Mouse (Mus musculus) G1E (cell line): Measurements from ENCODE around the gene Zfp867. TPM values are rescaled to one million over a fixed set of nuclear protein-coding genes. Genes with fewer than 3 reads are reported as not detected.

Experiments used
- ATAC-seq: 2 replicates; pipeline ENCODE4 v1.8.0; 2016; ENCODE audit warnings: mild to moderate bottlenecking; ENCODE audit not compliant: insufficient number of reproducible peaks, poor library complexity, low FRiP score, severe bottlenecking; ENCODE audit errors: extremely low read depth
- DNase-seq: peaks from one replicate; pipeline ENCODE4 v3.0.0; 2012; ENCODE audit warnings: low spot score
- H3K27me3 ChIP-seq: 2 replicates; pipeline ENCODE4 v1.6.1; 2012; ENCODE audit warnings: mild to moderate bottlenecking, low read length, inconsistent platforms; ENCODE audit not compliant: insufficient read depth
- H3K36me3 ChIP-seq: replicated peaks from 2 replicates; pipeline ENCODE3; 2012; ENCODE audit warnings: mild to moderate bottlenecking, inconsistent platforms
- H3K4me1 ChIP-seq: 2 replicates; pipeline ENCODE4 v1.6.1; 2012; ENCODE audit warnings: low read depth, low read length, inconsistent platforms, mixed read lengths; ENCODE audit not compliant: insufficient read depth
- H3K4me3 ChIP-seq: 2 replicates; pipeline ENCODE4 v1.5.1; 2012; ENCODE audit warnings: low read depth, mild to moderate bottlenecking, inconsistent platforms, low read length, moderate library complexity, mixed read lengths
- H3K9me3 ChIP-seq: replicated peaks from 2 replicates; pipeline ENCODE4 v1.6.1; 2012; ENCODE audit warnings: inconsistent platforms
- CTCF ChIP-seq: IDR thresholded peaks from 2 replicates; pipeline ENCODE4 v1.5.1; 2012; ENCODE audit warnings: low read depth, low read length, inconsistent platforms, mixed read lengths
- GATA1 ChIP-seq: IDR thresholded peaks from 2 replicates; pipeline ENCODE4 v1.6.1; 2012; ENCODE audit warnings: borderline replicate concordance, low read length, inconsistent platforms, mixed read lengths
- GATA2 ChIP-seq: IDR thresholded peaks from 2 replicates; pipeline ENCODE4 v1.6.1; 2012; ENCODE audit warnings: low read depth, low read length, inconsistent platforms, borderline replicate concordance
- POLR2AphosphoS5 ChIP-seq: IDR thresholded peaks from 2 replicates; pipeline ENCODE4 v1.6.1; 2012; ENCODE audit warnings: low read depth, low read length, inconsistent platforms; ENCODE audit not compliant: insufficient replicate concordance
- TAL1 ChIP-seq: conservative IDR thresholded peaks from 2 replicates; pipeline ENCODE4 v1.6.1; 2012; ENCODE audit warnings: low read depth, low read length, inconsistent platforms, mixed read lengths
- polyA plus RNA-seq: library from polyadenylated mRNA; stranded (reverse); fragments of >175 nt; gene quantifications from 2 replicates; pipeline ENCODE4 v1.2.3, GENCODE M21; 2012
- total RNA-seq, 2 experiments: library from RNA; stranded (forward) in 1 of 2; stranded (reverse) in 1 of 2; fragments of 200-1000 nt in 1 of 2; fragments of >200 nt in 1 of 2; fragmentation: Nextera tagmentation in 1 of 2; gene quantifications; 2 replicates each; pipeline ENCODE4 v1.2.3; 2014 to 2017

The Zfp867 gene
- total and polyA plus RNA-seq, 3 experiments, result 0.07 to 4.5 (median 4.2) TPM

DNA sequence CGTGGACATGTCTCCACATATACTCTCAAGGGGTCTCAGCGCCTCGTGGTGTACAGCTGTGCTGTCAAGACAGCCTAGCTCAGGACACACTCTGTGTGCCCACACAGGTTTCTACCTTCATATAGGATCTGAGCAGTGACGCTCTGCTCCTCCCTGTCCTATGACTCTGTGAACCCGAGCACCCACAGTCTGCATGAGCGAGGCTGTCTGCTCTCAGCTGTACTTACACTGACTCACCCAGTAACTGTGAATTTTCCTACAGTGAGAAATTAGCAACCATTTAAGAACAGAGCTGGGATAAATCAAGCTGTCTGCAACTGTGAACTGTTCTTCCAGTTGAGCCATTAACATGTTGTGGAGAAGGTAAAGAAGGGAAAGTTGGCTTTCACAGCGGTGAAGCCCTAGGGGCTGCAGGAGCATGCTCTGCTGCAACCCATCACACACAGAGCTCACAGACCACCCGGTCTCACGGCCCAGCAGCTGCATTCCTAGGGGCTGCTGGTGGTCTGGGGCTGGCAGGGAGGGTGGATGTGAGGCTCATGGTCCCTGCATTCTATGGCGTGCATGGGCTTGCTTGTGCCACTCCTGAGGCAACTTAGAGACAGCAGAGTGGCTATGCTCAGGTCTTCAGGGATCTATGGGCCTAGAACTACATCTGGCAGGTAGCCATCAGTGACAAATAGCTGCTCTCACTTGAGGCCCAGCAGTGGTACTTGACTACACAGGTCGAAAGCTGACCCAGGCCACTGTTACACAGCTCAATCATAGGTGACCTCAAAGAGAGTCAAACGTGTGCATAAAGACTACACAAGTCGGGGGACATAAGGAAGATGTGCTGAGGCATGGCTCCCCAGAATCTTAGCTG lies 59.0 kb downstream of the Zfp867 start:
- no peak for TF ChIP-seq TAL1
- TF ChIP-seq POLR2AphosphoS5, result no peak
- TF ChIP-seq CTCF, result no peak
- TF ChIP-seq GATA2, result no peak
- TF ChIP-seq GATA1, result no peak
- Histone ChIP-seq H3K27me3 (no peaks in the 10 kb centered on the region), H3K4me3 (no peak overlapping the region; the same call in 1 of the 2 replicates), H3K36me3 (peaks cover 66% of the 10 kb centered on the region), H3K9me3 (no peaks in the 10 kb centered on the region), H3K4me1 (peaks cover 5% of the 10 kb centered on the region)
- ATAC-seq, result no peak
- DNase-seq, result no peak

DNA sequence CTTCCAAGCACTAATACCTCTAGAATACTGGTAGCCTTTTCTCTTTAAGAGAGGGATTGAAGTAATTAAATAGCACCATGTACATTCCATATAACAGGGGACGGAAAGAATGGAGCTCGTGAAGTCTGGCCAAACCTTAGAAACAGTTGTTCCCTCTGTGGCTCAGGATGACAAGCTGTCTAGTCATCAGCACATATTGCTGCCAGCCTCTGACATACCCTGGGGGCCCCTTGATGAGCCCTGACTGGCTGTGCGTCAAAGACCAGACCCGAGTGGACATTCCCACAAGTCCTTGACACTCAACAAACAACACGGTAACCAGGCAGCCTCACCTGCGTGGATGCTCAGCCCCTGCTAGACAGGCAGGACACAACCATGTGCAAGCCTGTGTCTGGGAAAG lies 60.2 kb downstream of the Zfp867 start:
- Histone ChIP-seq H3K27me3 (no peaks in the 10 kb centered on the region), H3K36me3 (peaks cover 72% of the 10 kb centered on the region), H3K4me3 (no peak overlapping the region), H3K4me1 (peaks cover 4% of the 10 kb centered on the region), H3K9me3 (no peaks in the 10 kb centered on the region)
- no peak for DNase-seq
- ATAC-seq, result no peak
- no peak for TF ChIP-seq POLR2AphosphoS5
- TF ChIP-seq TAL1, result no peak
- TF ChIP-seq GATA1, result no peak
- no peak for TF ChIP-seq GATA2
- TF ChIP-seq CTCF, result no peak

Other genes with a start within 250 kb of the Zfp867 start
- gene Arf1, start 244.2 kb downstream of the Zfp867 start, total RNA-seq (2014; fragmentation: Nextera tagmentation), result 216 and 232 TPM in 2 replicates
- 308 and 319 TPM in 2 replicates for gene Arf1, start 244.2 kb downstream of the Zfp867 start, total RNA-seq (2017)
- 159 and 175 TPM in 2 replicates for gene Arf1, start 244.2 kb downstream of the Zfp867 start, polyA plus RNA-seq
- gene Wnt3a, start 181.7 kb downstream of the Zfp867 start, total RNA-seq (2014; fragmentation: Nextera tagmentation), result not detected in 2 replicates
- gene Wnt3a, start 181.7 kb downstream of the Zfp867 start, total RNA-seq (2017), result 0.06 TPM in 1 of 2 replicates, not detected in the other
- gene Wnt3a, start 181.7 kb downstream of the Zfp867 start, polyA plus RNA-seq, result not detected in 2 replicates
- gene Wnt9a, start 165.5 kb downstream of the Zfp867 start, total RNA-seq (2014; fragmentation: Nextera tagmentation), result not detected in 2 replicates
- 0.05 and 0.06 TPM in 2 replicates for gene Wnt9a, start 165.5 kb downstream of the Zfp867 start, total RNA-seq (2017)
- gene Wnt9a, start 165.5 kb downstream of the Zfp867 start, polyA plus RNA-seq, result not detected in 2 replicates
- gene Prss38, start 96.8 kb downstream of the Zfp867 start, total RNA-seq (2014; fragmentation: Nextera tagmentation), result 0.68 TPM in 1 of 2 replicates, not detected in the other
- gene Prss38, start 96.8 kb downstream of the Zfp867 start, total RNA-seq (2017), result not detected in 2 replicates
- gene Prss38, start 96.8 kb downstream of the Zfp867 start, polyA plus RNA-seq, result not detected in 2 replicates
- 11.7 and 14.8 TPM in 2 replicates for gene Jmjd4, start 22.4 kb downstream of the Zfp867 start, total RNA-seq (2014; fragmentation: Nextera tagmentation)
- 10.7 and 12.9 TPM in 2 replicates for gene Jmjd4, start 22.4 kb downstream of the Zfp867 start, total RNA-seq (2017)
- 7.4 and 8.4 TPM in 2 replicates for gene Jmjd4, start 22.4 kb downstream of the Zfp867 start, polyA plus RNA-seq
- gene Snap47, start 21.3 kb downstream of the Zfp867 start, total RNA-seq (2014; fragmentation: Nextera tagmentation), result 27.9 and 29.4 TPM in 2 replicates
- gene Snap47, start 21.3 kb downstream of the Zfp867 start, total RNA-seq (2017), result 34.9 and 35.7 TPM in 2 replicates
- 10.2 and 13.3 TPM in 2 replicates for gene Snap47, start 21.3 kb downstream of the Zfp867 start, polyA plus RNA-seq
- gene Zkscan17, start 54.3 kb upstream of the Zfp867 start, total RNA-seq (2014; fragmentation: Nextera tagmentation), result 48.6 and 48.9 TPM in 2 replicates
- gene Zkscan17, start 54.3 kb upstream of the Zfp867 start, total RNA-seq (2017), result 14.1 and 15.3 TPM in 2 replicates
- 87.9 and 89.8 TPM in 2 replicates for gene Zkscan17, start 54.3 kb upstream of the Zfp867 start, polyA plus RNA-seq
- not detected in 2 replicates for gene Nlrp3, start 69.1 kb upstream of the Zfp867 start, total RNA-seq (2014; fragmentation: Nextera tagmentation)
- 0.12 and 0.71 TPM in 2 replicates for gene Nlrp3, start 69.1 kb upstream of the Zfp867 start, total RNA-seq (2017)
- gene Nlrp3, start 69.1 kb upstream of the Zfp867 start, polyA plus RNA-seq, result not detected in 2 replicates
- not detected in 2 replicates for gene Olfr222, start 103.8 kb upstream of the Zfp867 start, total RNA-seq (2014; fragmentation: Nextera tagmentation)
- not detected in 2 replicates for gene Olfr222, start 103.8 kb upstream of the Zfp867 start, total RNA-seq (2017)
- gene Olfr222, start 103.8 kb upstream of the Zfp867 start, polyA plus RNA-seq, result not detected in 2 replicates
- gene Olfr223, start 120.8 kb upstream of the Zfp867 start, total RNA-seq (2014; fragmentation: Nextera tagmentation), result not detected in 2 replicates
- gene Olfr223, start 120.8 kb upstream of the Zfp867 start, total RNA-seq (2017), result not detected in 2 replicates
- not detected in 2 replicates for gene Olfr223, start 120.8 kb upstream of the Zfp867 start, polyA plus RNA-seq
- 27.6 and 32.2 TPM in 2 replicates for gene Mprip, start 188.8 kb upstream of the Zfp867 start, total RNA-seq (2014; fragmentation: Nextera tagmentation)
- 55.8 and 60.1 TPM in 2 replicates for gene Mprip, start 188.8 kb upstream of the Zfp867 start, total RNA-seq (2017)
- 43.3 and 43.4 TPM in 2 replicates for gene Mprip, start 188.8 kb upstream of the Zfp867 start, polyA plus RNA-seq